In genomic region chr2:169758120-169758519, GRCm38 (mm10) we compare ENCODE assay signal across 27 mouse cellular contexts.
DNase-seq lines count a peak whose midpoint lies in the region; ATAC-seq and TF ChIP-seq lines count a peak whose summit lies in the region.
"Had no signal": no experiment of that assay in that cellular context is flagged by ENCODE, and none has a peak within 500 bp of the region (broad histone marks: within the 10 kb centered on the region; RNA-seq: fewer than 3 reads in every experiment).

No protein-coding gene starts in this region.

- WGBS in intestine, embryonic 14.5 days, result 45% methylated on average over 6 of the region's 6 CpGs
- WGBS in intestine, postnatal 0 days, result 53% methylated on average over 6 of the region's 6 CpGs
- WGBS in stomach, embryonic 14.5 days, result 45% methylated on average over 6 of the region's 6 CpGs
- WGBS in stomach, postnatal 0 days, result 39% methylated on average over 6 of the region's 6 CpGs
- 63% methylated on average over 6 of the region's 6 CpGs for WGBS in limb, embryonic 12.5 days
- WGBS in midbrain, embryonic 16.5 days, result 88% methylated on average over 6 of the region's 6 CpGs

- peak; percentile 41; the same call in 1 of the 2 replicates for ATAC-seq in intestine, embryonic 14.5 days (replicated peaks; ENCODE audit: low FRiP score, low TSS enrichment, low read depth)
- no peak for ATAC-seq in intestine, postnatal 0 days
- ATAC-seq in stomach, embryonic 14.5 days (ENCODE audit: insufficient number of reproducible peaks, insufficient read depth, low FRiP score, low read depth), result peak; percentile 57; the same call in 1 of the 2 replicates
- no peak for ATAC-seq in stomach, postnatal 0 days (ENCODE audit: low FRiP score, low TSS enrichment)
- no peak for ATAC-seq in limb, embryonic 12.5 days (ENCODE audit: insufficient number of reproducible peaks, insufficient read depth, low FRiP score, low TSS enrichment, low read depth)
- no peak for ATAC-seq in inflammation-experienced regulatory T-cells, adult 6 months
- ATAC-seq in midbrain, embryonic 16.5 days, result no peak
- ATAC-seq: CD4-positive, CD25-positive, alpha-beta regulatory T cell, adult 4 months; forebrain, embryonic 15.5 days; midbrain, embryonic 13.5 days had no signal

- no peaks in the 10 kb centered on the region for H3K36me3 ChIP-seq in intestine, embryonic 14.5 days (ENCODE audit: control insufficient read depth, insufficient read depth, low read length)
- H3K36me3 ChIP-seq in intestine, postnatal 0 days (ENCODE audit: control insufficient read depth, insufficient read depth), result no peaks in the 10 kb centered on the region
- H3K36me3 ChIP-seq in stomach, embryonic 14.5 days (ENCODE audit: control insufficient read depth, insufficient read depth, low read length), result no peaks in the 10 kb centered on the region
- H3K36me3 ChIP-seq in stomach, postnatal 0 days (ENCODE audit: control insufficient read depth, insufficient read depth, low read length), result no peaks in the 10 kb centered on the region
- H3K36me3 ChIP-seq in limb, embryonic 12.5 days, result no peaks in the 10 kb centered on the region
- H3K36me3 ChIP-seq in midbrain, embryonic 16.5 days (ENCODE audit: control insufficient read depth, insufficient read depth, low read length), result no peaks in the 10 kb centered on the region
- H3K36me3 ChIP-seq: forebrain, embryonic 15.5 days; heart, embryonic 13.5 days; liver, embryonic 15.5 days; lung, embryonic 15.5 days; midbrain, embryonic 13.5 days; neural tube, embryonic 12.5 days had no signal

- H3K9me3 ChIP-seq in intestine, embryonic 14.5 days (ENCODE audit: control insufficient read depth, low read length), result no peaks in the 10 kb centered on the region
- H3K9me3 ChIP-seq in intestine, postnatal 0 days (ENCODE audit: control insufficient read depth), result no peaks in the 10 kb centered on the region
- peaks cover 3% of the 10 kb centered on the region; the same call in 1 of the 2 replicates for H3K9me3 ChIP-seq in stomach, embryonic 14.5 days (ENCODE audit: control insufficient read depth, low read depth, low read length)
- no peaks in the 10 kb centered on the region for H3K9me3 ChIP-seq in stomach, postnatal 0 days (ENCODE audit: control insufficient read depth, low read length)
- 0 out of 2 replicates have a peak, but pooled peaks cover 5% of the 10 kb centered on the region for H3K9me3 ChIP-seq in limb, embryonic 12.5 days
- H3K9me3 ChIP-seq in midbrain, embryonic 16.5 days (replicated peaks; ENCODE audit: control insufficient read depth, low read length, poor library complexity, severe bottlenecking), result no peaks in the 10 kb centered on the region
- H3K9me3 ChIP-seq: forebrain, embryonic 15.5 days; liver, embryonic 15.5 days; lung, embryonic 15.5 days; midbrain, embryonic 13.5 days; neural tube, embryonic 12.5 days had no signal

- peaks cover 36% of the 10 kb centered on the region for H3K4me1 ChIP-seq in intestine, embryonic 14.5 days (replicated peaks; ENCODE audit: control insufficient read depth, insufficient read depth, low read length)
- H3K4me1 ChIP-seq in intestine, postnatal 0 days (replicated peaks; ENCODE audit: control insufficient read depth, insufficient read depth, low read length), result no peaks in the 10 kb centered on the region
- peaks cover 20% of the 10 kb centered on the region for H3K4me1 ChIP-seq in stomach, embryonic 14.5 days (ENCODE audit: control insufficient read depth, insufficient read depth, low read length)
- no peaks in the 10 kb centered on the region for H3K4me1 ChIP-seq in stomach, postnatal 0 days (replicated peaks; ENCODE audit: control insufficient read depth, insufficient read depth)
- peaks cover 53% of the 10 kb centered on the region for H3K4me1 ChIP-seq in limb, embryonic 12.5 days (replicated peaks)
- H3K4me1 ChIP-seq in midbrain, embryonic 16.5 days (ENCODE audit: control insufficient read depth, insufficient read depth, low read length), result no peaks in the 10 kb centered on the region
- H3K4me1 ChIP-seq: megakaryocyte, embryonic 14.5 days had no signal

- no peak for TF ChIP-seq CTCF in intestine, postnatal 0 days (IDR thresholded peaks at IDR 0.05; ENCODE audit: low read depth)
- TF ChIP-seq CTCF in stomach, postnatal 0 days (IDR thresholded peaks at IDR 0.05; ENCODE audit: low read depth), result no peak

- no peak for TF ChIP-seq EP300 in stomach, postnatal 0 days (optimal IDR thresholded peaks at IDR 0.05)

- DNase-seq in intestine, embryonic 14.5 days (ENCODE audit: low spot score), result no peak
- DNase-seq in stomach, postnatal 0 days (ENCODE audit: low spot score), result no peak
- peak; percentile 10 for DNase-seq in telencephalon, adult 2 months (ENCODE audit: low read depth, low spot score)
- DNase-seq: adrenal gland, postnatal 14 days; cerebellum, adult 8-10 months; cerebellum, postnatal 36 days; embryo, embryonic 11 days; gastrocnemius, postnatal 14 days; heart, adult 18-20 months; kidney, adult 18-20 months; lung, postnatal 36 days; right cerebral cortex, postnatal 25 days; thymus, postnatal 25 days had no signal

- H3K27me3 ChIP-seq in intestine, embryonic 14.5 days (replicated peaks; ENCODE audit: control insufficient read depth, insufficient read depth, low read length), result no peaks in the 10 kb centered on the region
- no peaks in the 10 kb centered on the region for H3K27me3 ChIP-seq in intestine, postnatal 0 days (replicated peaks; ENCODE audit: control insufficient read depth, insufficient read depth, low read length)
- H3K27me3 ChIP-seq in stomach, embryonic 14.5 days (ENCODE audit: control insufficient read depth, insufficient read depth, low read length), result no peaks in the 10 kb centered on the region
- no peaks in the 10 kb centered on the region for H3K27me3 ChIP-seq in stomach, postnatal 0 days (ENCODE audit: control insufficient read depth, insufficient read depth, low read length)
- no peaks in the 10 kb centered on the region for H3K27me3 ChIP-seq in limb, embryonic 12.5 days
- H3K27me3 ChIP-seq in midbrain, embryonic 16.5 days (ENCODE audit: control insufficient read depth, insufficient read depth, low read depth, low read length), result no peaks in the 10 kb centered on the region
- H3K27me3 ChIP-seq: forebrain, embryonic 15.5 days; heart, embryonic 13.5 days; liver, embryonic 15.5 days; lung, embryonic 15.5 days; megakaryocyte, embryonic 14.5 days; midbrain, embryonic 13.5 days; neural tube, embryonic 12.5 days had no signal

- no peak overlapping the region for H3K9ac ChIP-seq in intestine, embryonic 14.5 days (ENCODE audit: low read length)
- H3K9ac ChIP-seq in intestine, postnatal 0 days (ENCODE audit: low read depth, low read length), result no peak overlapping the region
- no peak overlapping the region for H3K9ac ChIP-seq in stomach, embryonic 14.5 days (replicated peaks; ENCODE audit: low read depth, low read length)
- no peak overlapping the region for H3K9ac ChIP-seq in stomach, postnatal 0 days (ENCODE audit: low read length)
- no peak overlapping the region for H3K9ac ChIP-seq in limb, embryonic 12.5 days (replicated peaks)
- no peak overlapping the region for H3K9ac ChIP-seq in midbrain, embryonic 16.5 days (ENCODE audit: low read depth, low read length)
- H3K9ac ChIP-seq: forebrain, embryonic 15.5 days; heart, embryonic 13.5 days; hindbrain, embryonic 14.5 days; liver, embryonic 15.5 days; lung, embryonic 15.5 days; midbrain, embryonic 13.5 days; neural tube, embryonic 12.5 days had no signal

- peak overlapping the region; percentile 52 for H3K27ac ChIP-seq in intestine, embryonic 14.5 days (ENCODE audit: low read depth)
- no peak overlapping the region for H3K27ac ChIP-seq in intestine, postnatal 0 days (ENCODE audit: low read depth, low read length)
- H3K27ac ChIP-seq in stomach, embryonic 14.5 days (ENCODE audit: low read length), result peak overlapping the region; percentile 63; the same call in 1 of the 2 replicates
- H3K27ac ChIP-seq in stomach, postnatal 0 days (replicated peaks), result no peak overlapping the region
- H3K27ac ChIP-seq in limb, embryonic 12.5 days, result peak overlapping the region; percentile 68
- no peak overlapping the region for H3K27ac ChIP-seq in midbrain, embryonic 16.5 days (ENCODE audit: low read length)
- H3K27ac ChIP-seq: forebrain, embryonic 15.5 days; heart, embryonic 13.5 days; hindbrain, embryonic 14.5 days; liver, embryonic 15.5 days; lung, embryonic 15.5 days; midbrain, embryonic 13.5 days; neural tube, embryonic 12.5 days had no signal

- no peak overlapping the region for H3K4me2 ChIP-seq in intestine, embryonic 14.5 days (ENCODE audit: low read length)
- H3K4me2 ChIP-seq in intestine, postnatal 0 days (replicated peaks; ENCODE audit: low read depth), result no peak overlapping the region
- H3K4me2 ChIP-seq in stomach, embryonic 14.5 days (replicated peaks; ENCODE audit: low read depth, low read length), result no peak overlapping the region
- H3K4me2 ChIP-seq in stomach, postnatal 0 days (replicated peaks; ENCODE audit: low read depth), result no peak overlapping the region
- H3K4me2 ChIP-seq in limb, embryonic 12.5 days, result no peak overlapping the region
- no peak overlapping the region for H3K4me2 ChIP-seq in midbrain, embryonic 16.5 days (ENCODE audit: low read length)
- H3K4me2 ChIP-seq: forebrain, embryonic 15.5 days; heart, embryonic 13.5 days; hindbrain, embryonic 14.5 days; liver, embryonic 15.5 days; lung, embryonic 15.5 days; midbrain, embryonic 13.5 days; neural tube, embryonic 12.5 days had no signal

- H3K4me3 ChIP-seq in intestine, embryonic 14.5 days (ENCODE audit: low read depth, low read length), result no peak overlapping the region
- no peak overlapping the region for H3K4me3 ChIP-seq in intestine, postnatal 0 days (ENCODE audit: low read depth, low read length)
- H3K4me3 ChIP-seq in stomach, embryonic 14.5 days (ENCODE audit: low read depth, low read length), result no peak overlapping the region
- H3K4me3 ChIP-seq in stomach, postnatal 0 days (ENCODE audit: low read depth, low read length), result no peak overlapping the region
- H3K4me3 ChIP-seq in limb, embryonic 12.5 days (replicated peaks), result no peak overlapping the region
- no peak overlapping the region for H3K4me3 ChIP-seq in midbrain, embryonic 16.5 days (ENCODE audit: low read depth, low read length)
- H3K4me3 ChIP-seq: forebrain, embryonic 15.5 days; heart, embryonic 13.5 days; liver, embryonic 15.5 days; lung, embryonic 15.5 days; midbrain, embryonic 13.5 days; neural tube, embryonic 12.5 days had no signal

Comparison
In these comparisons a context has a peak if more than half of its experiments do, and no peak if none do; other contexts are left out.
1. ATAC-seq: peak in intestine, embryonic 14.5 days (single experiment) and stomach, embryonic 14.5 days (single experiment); none in intestine, postnatal 0 days (single experiment), stomach, postnatal 0 days (single experiment), limb, embryonic 12.5 days (single experiment), inflammation-experienced regulatory T-cells, adult 6 months (single experiment) and midbrain, embryonic 16.5 days (single experiment).
2. H3K27ac ChIP-seq: peak in intestine, embryonic 14.5 days (single experiment), stomach, embryonic 14.5 days (single experiment) and limb, embryonic 12.5 days (single experiment); none in intestine, postnatal 0 days (single experiment), stomach, postnatal 0 days (single experiment) and midbrain, embryonic 16.5 days (single experiment).